In genomic region chr13:59220156-59220555, GRCm38 (mm10) we compare ENCODE assay signal across 9 mouse cellular contexts.
A peak's percentile ranks its signal among the peaks of the same experiment; 100 is the strongest.
DNase-seq lines count a peak whose midpoint lies in the region; ATAC-seq and TF ChIP-seq lines count a peak whose summit lies in the region.
"Had no signal": no experiment of that assay in that cellular context is flagged by ENCODE, and none has a peak within 500 bp of the region (broad histone marks: within the 10 kb centered on the region; RNA-seq: fewer than 3 reads in every experiment).

No protein-coding gene starts in this region.

- WGBS in cerebellum, adult 2 months = 34% methylated on average over 7 of the region's 7 CpGs
- 28% methylated on average over 7 of the region's 7 CpGs for WGBS in forebrain, embryonic 12.5 days
- 22% methylated on average over 7 of the region's 7 CpGs for WGBS in limb, embryonic 11.5 days

- no peaks in the 10 kb centered on the region for H3K27me3 ChIP-seq in cerebellum, adult 2 months (ENCODE audit: control insufficient read depth, insufficient read depth, low read length)
- no peaks in the 10 kb centered on the region for H3K27me3 ChIP-seq in forebrain, embryonic 12.5 days
- H3K27me3 ChIP-seq in limb, embryonic 11.5 days (ENCODE audit: control insufficient read depth, insufficient read depth, low read length) = no peaks in the 10 kb centered on the region
- H3K27me3 ChIP-seq: embryonic facial prominence, embryonic 13.5 days; liver, embryonic 13.5 days had no signal

- peak; percentile 70; the same call in 1 of the 2 replicates for ATAC-seq in forebrain, embryonic 12.5 days (ENCODE audit: low FRiP score)
- 0 out of 2 replicates have a peak, but pooled peaks have one; percentile 21 for ATAC-seq in limb, embryonic 11.5 days (ENCODE audit: insufficient number of reproducible peaks, low FRiP score, low TSS enrichment, low read depth)

- no peaks in the 10 kb centered on the region for H3K9me3 ChIP-seq in forebrain, embryonic 12.5 days
- no peaks in the 10 kb centered on the region for H3K9me3 ChIP-seq in limb, embryonic 11.5 days (ENCODE audit: control insufficient read depth, low read length)
- H3K9me3 ChIP-seq: embryonic facial prominence, embryonic 13.5 days; liver, embryonic 13.5 days had no signal

- TF ChIP-seq CTCF in cerebellum, adult 2 months (IDR thresholded peaks at IDR 0.05; ENCODE audit: borderline replicate concordance, insufficient read depth, low read depth, low read length) = peak; percentile 52; the same call in 1 of the 2 replicates

- peak; percentile 48 for DNase-seq in left cerebral cortex, postnatal 4 days
- DNase-seq in left cerebral cortex, adult 8-10 months (ENCODE audit: low spot score in 2 of 2) = no peak
- peak; percentile 9 to 27 for DNase-seq in cerebellum, adult 2 months
- peak; percentile 74 for DNase-seq in limb, embryonic 11.5 days (ENCODE audit: low spot score)
- peak; percentile 23 for DNase-seq in testis, postnatal 14 days (ENCODE audit: low spot score)
- DNase-seq in adipocyte (ENCODE audit: low spot score) = no peak
- DNase-seq: liver, embryonic 13.5 days had no signal

- intact Hi-C loops in left cerebral cortex, postnatal 4 days (cut with DNase I) = no loop called here

- H3K36me3 ChIP-seq in forebrain, embryonic 12.5 days (replicated peaks) = no peaks in the 10 kb centered on the region
- H3K36me3 ChIP-seq in limb, embryonic 11.5 days (ENCODE audit: control insufficient read depth, insufficient read depth, low read length) = no peaks in the 10 kb centered on the region
- H3K36me3 ChIP-seq: embryonic facial prominence, embryonic 13.5 days; liver, embryonic 13.5 days had no signal

- H3K27ac ChIP-seq in cerebellum, adult 2 months (ENCODE audit: insufficient read depth, low read length) = no peak overlapping the region
- no peak overlapping the region for H3K27ac ChIP-seq in forebrain, embryonic 12.5 days
- no peak overlapping the region for H3K27ac ChIP-seq in limb, embryonic 11.5 days (replicated peaks; ENCODE audit: low read depth, low read length)
- H3K27ac ChIP-seq: embryonic facial prominence, embryonic 13.5 days; liver, embryonic 13.5 days had no signal

- TF ChIP-seq POLR2A in cerebellum, adult 2 months (IDR thresholded peaks at IDR 0.05; ENCODE audit: borderline replicate concordance, insufficient read depth, low read length) = no peak

- H3K4me1 ChIP-seq in cerebellum, adult 2 months (ENCODE audit: control insufficient read depth, insufficient read depth, low read length) = no peaks in the 10 kb centered on the region
- H3K4me1 ChIP-seq in forebrain, embryonic 12.5 days = peaks cover 5% of the 10 kb centered on the region; the same call in 1 of the 2 replicates
- peaks cover 9% of the 10 kb centered on the region; the same call in 1 of the 2 replicates for H3K4me1 ChIP-seq in limb, embryonic 11.5 days (ENCODE audit: control insufficient read depth, insufficient read depth, low read length)
- H3K4me1 ChIP-seq: embryonic facial prominence, embryonic 13.5 days; liver, embryonic 13.5 days had no signal

- no peak overlapping the region for H3K4me2 ChIP-seq in forebrain, embryonic 12.5 days
- peak overlapping the region; percentile 20; the same call in 1 of the 2 replicates for H3K4me2 ChIP-seq in limb, embryonic 11.5 days (ENCODE audit: low read depth, severe bottlenecking)
- H3K4me2 ChIP-seq: embryonic facial prominence, embryonic 13.5 days; liver, embryonic 13.5 days had no signal

- no peak overlapping the region for H3K4me3 ChIP-seq in cerebellum, adult 2 months (replicated peaks; ENCODE audit: insufficient read depth, low read depth, low read length)
- H3K4me3 ChIP-seq in forebrain, embryonic 12.5 days (replicated peaks) = no peak overlapping the region
- H3K4me3 ChIP-seq in limb, embryonic 11.5 days (ENCODE audit: low read depth, low read length) = no peak overlapping the region
- H3K4me3 ChIP-seq: embryonic facial prominence, embryonic 13.5 days; liver, embryonic 13.5 days had no signal

- no peak overlapping the region for H3K9ac ChIP-seq in forebrain, embryonic 12.5 days
- no peak overlapping the region for H3K9ac ChIP-seq in limb, embryonic 11.5 days (ENCODE audit: low read length)
- H3K9ac ChIP-seq: embryonic facial prominence, embryonic 13.5 days; liver, embryonic 13.5 days had no signal

Comparison
In these comparisons a context has a peak if more than half of its experiments do, and no peak if none do; other contexts are left out.
1. DNase-seq: peak in left cerebral cortex, postnatal 4 days (single experiment), cerebellum, adult 2 months (2 of 2), limb, embryonic 11.5 days (single experiment) and testis, postnatal 14 days (single experiment); none in left cerebral cortex, adult 8-10 months (0 of 2) and adipocyte (single experiment).